Mouse (Mus musculus) small intestine, adult 2 months (tissue): ENCODE measurements at regions not wholly inside any gene's neighbourhood (a gene's known extent, or its start where the extent isn't known, plus 50 kb on each side); places are given as distances from the start of the nearest gene placed in this dataset.

ENCODE experiments used
- H3K27ac ChIP-seq: fragments of 200-500 bp; 2 replicates; pipeline ENCODE4 v1.5.1; 2012; ENCODE audit warnings: low read depth, low read length, control low read depth, inconsistent platforms; ENCODE audit not compliant: insufficient read depth
- H3K27me3 ChIP-seq: fragments of 200-500 bp; 2 replicates; pipeline ENCODE4 v1.6.1; 2012; ENCODE audit warnings: mild to moderate bottlenecking, moderate library complexity, low read length, inconsistent platforms; ENCODE audit not compliant: control insufficient read depth, insufficient read depth
- H3K36me3 ChIP-seq: fragments of 200-500 bp; 2 replicates; pipeline ENCODE4 v1.6.1; 2012; ENCODE audit warnings: mild to moderate bottlenecking, low read length, control low read depth, inconsistent platforms; ENCODE audit not compliant: control insufficient read depth, insufficient read depth
- H3K4me1 ChIP-seq: fragments of 200-500 bp; 2 replicates; pipeline ENCODE4 v1.6.1; 2012; ENCODE audit warnings: low read length, inconsistent platforms, mixed read lengths; ENCODE audit not compliant: control insufficient read depth, insufficient read depth, insufficient read length
- H3K4me3 ChIP-seq: fragments of 200-500 bp; 2 replicates; pipeline ENCODE4 v1.5.1; 2012; ENCODE audit warnings: low read depth, mild to moderate bottlenecking, control low read depth, inconsistent platforms, low read length, moderate library complexity
- CTCF ChIP-seq: fragments of 200-500 bp; IDR thresholded peaks from 2 replicates; pipeline ENCODE4 v1.5.1; 2012; ENCODE audit warnings: low read depth, mild to moderate bottlenecking, control low read depth, inconsistent platforms, low read length, moderate library complexity, mixed read lengths; ENCODE audit not compliant: insufficient replicate concordance, insufficient read length; ENCODE audit errors: extremely low read depth
- POLR2A ChIP-seq: fragments of 200-500 bp; IDR thresholded peaks from 2 replicates; pipeline ENCODE4 v1.6.1; 2012; ENCODE audit warnings: low read depth, mild to moderate bottlenecking, control low read depth, inconsistent platforms, low read length, moderate library complexity
- WGBS: fragments of 180-500 bp; shearing (Covaris S2); methylation state at CpG from one replicate; pipeline ENCODE4 v1.1.7; 2018; 5-methylcytosine and 5-hydroxymethylcytosine counted together

DNA sequence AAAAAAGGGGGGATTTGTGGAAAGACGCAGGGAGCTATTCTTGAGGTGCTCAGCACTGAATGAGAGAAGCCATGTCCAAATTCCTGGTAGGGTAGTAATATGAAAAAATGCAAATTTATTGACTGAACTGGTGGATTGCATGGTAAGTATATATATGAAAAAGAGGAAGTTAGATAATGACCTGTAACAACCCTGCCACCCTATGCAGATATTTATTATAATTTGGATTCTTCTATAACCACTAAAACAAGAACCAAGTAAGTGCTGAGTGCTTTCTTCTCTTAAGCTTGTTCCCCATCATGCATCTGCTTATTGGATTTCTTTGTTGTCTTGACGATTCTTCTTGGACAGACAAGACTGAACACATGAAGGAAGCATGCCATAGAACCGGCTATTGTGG is 86.7 kb upstream of the Arhgap21 start:
- TF ChIP-seq CTCF: no peak
- no peak for TF ChIP-seq POLR2A
- H3K4me3 ChIP-seq: no peak overlapping the region
- 87% methylated on average over 3 of the region's 3 CpGs for WGBS

GRCm38 (mm10) chr2:21054325-21055082 is 85.8 kb upstream of the Arhgap21 start:
- Histone ChIP-seq H3K4me3 (no peak overlapping the region), H3K27ac (no peak overlapping the region), H3K36me3 (no peaks in the 10 kb centered on the region), H3K4me1 (no peaks in the 10 kb centered on the region), H3K27me3 (no peaks in the 10 kb centered on the region)
- WGBS: 49% methylated on average over 6 of the region's 6 CpGs
- TF ChIP-seq POLR2A: no peak

More for the DNA sequence above, 86.7 kb upstream of the Arhgap21 start:
- Histone ChIP-seq H3K4me1 (no peaks in the 10 kb centered on the region), H3K27me3 (no peaks in the 10 kb centered on the region), H3K27ac (no peak overlapping the region), H3K36me3 (no peaks in the 10 kb centered on the region)

GRCm38 (mm10) chr2:21053596-21053995 is 84.9 kb upstream of the Arhgap21 start:
- WGBS: 73% methylated on average over 5 of the region's 5 CpGs
- no peak overlapping the region for H3K4me3 ChIP-seq

DNA sequence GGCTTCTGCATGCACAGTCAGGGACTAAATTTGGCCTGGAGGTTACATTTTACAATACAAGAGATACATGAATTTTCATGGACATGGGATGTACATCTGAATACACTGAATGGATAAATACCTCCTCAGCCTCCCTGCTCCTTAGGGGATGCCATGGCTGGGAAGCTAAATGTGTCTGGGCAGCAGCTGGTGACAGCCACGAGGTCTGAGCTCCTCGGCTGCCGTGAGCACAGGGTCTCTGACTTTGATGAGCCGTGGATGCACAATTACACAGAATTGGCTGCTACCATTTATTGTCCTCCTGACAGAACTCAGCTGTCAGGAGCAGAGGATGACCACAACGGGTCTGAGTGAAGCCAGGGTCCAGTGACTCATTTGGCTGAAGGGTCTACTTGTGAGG is 80.3 kb upstream of the Arhgap21 start:
- H3K4me1 ChIP-seq: no peaks in the 10 kb centered on the region
- H3K27ac ChIP-seq: no peak overlapping the region
- no peak overlapping the region for H3K4me3 ChIP-seq
- TF ChIP-seq POLR2A (no peak), CTCF (no peak)
- WGBS: 78% methylated on average over 5 of the region's 5 CpGs
- no peaks in the 10 kb centered on the region for H3K36me3 ChIP-seq
- H3K27me3 ChIP-seq: no peaks in the 10 kb centered on the region

More at GRCm38 (mm10) chr2:21053596-21053995, 84.9 kb upstream of the Arhgap21 start:
- Histone ChIP-seq H3K27me3 (no peaks in the 10 kb centered on the region), H3K27ac (no peak overlapping the region), H3K4me1 (no peaks in the 10 kb centered on the region), H3K36me3 (no peaks in the 10 kb centered on the region)
- TF ChIP-seq CTCF (no peak), POLR2A (no peak)

GRCm38 (mm10) chr2:21048226-21048625 is 79.5 kb upstream of the Arhgap21 start:
- Histone ChIP-seq H3K27ac (no peak overlapping the region), H3K4me3 (no peak overlapping the region), H3K27me3 (no peaks in the 10 kb centered on the region), H3K36me3 (no peaks in the 10 kb centered on the region), H3K4me1 (no peaks in the 10 kb centered on the region)
- no peak for TF ChIP-seq POLR2A
- no peak for TF ChIP-seq CTCF
- WGBS: 85% methylated on average over 6 of the region's 6 CpGs

- no peaks in the 10 kb centered on the region for H3K4me1 ChIP-seq
These were observed 77.9 kb upstream of the Arhgap21 start for GRCm38 (mm10) chr2:21046503-21047116.

DNA sequence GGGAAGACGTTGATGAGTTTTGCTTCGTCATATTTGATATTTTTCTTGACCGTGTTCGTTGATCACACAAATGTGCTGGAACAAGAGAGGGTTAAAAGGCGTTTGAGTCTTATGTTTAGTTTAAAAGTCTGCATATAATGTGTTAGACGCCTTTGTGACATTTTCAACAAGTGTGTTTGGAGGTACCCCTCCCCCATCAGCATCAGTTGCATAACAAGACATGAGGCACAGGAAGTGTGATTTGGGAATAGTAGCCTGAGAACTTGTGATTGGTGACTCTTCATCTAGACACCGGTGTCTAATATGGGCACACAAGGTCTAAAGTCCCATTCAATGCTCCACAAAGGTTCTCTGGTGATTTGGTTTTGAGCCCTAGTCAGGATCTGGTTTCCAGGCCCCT is 76.1 kb upstream of the Arhgap21 start:
- Histone ChIP-seq H3K27me3 (no peaks in the 10 kb centered on the region), H3K27ac (no peak overlapping the region), H3K36me3 (no peaks in the 10 kb centered on the region), H3K4me3 (no peak overlapping the region), H3K4me1 (no peaks in the 10 kb centered on the region)
- WGBS: 88% methylated on average over 7 of the region's 7 CpGs
- TF ChIP-seq POLR2A (no peak), CTCF (no peak)

More at GRCm38 (mm10) chr2:21046503-21047116, 77.9 kb upstream of the Arhgap21 start:
- Histone ChIP-seq H3K36me3 (no peaks in the 10 kb centered on the region), H3K4me3 (no peak overlapping the region), H3K27me3 (no peaks in the 10 kb centered on the region), H3K27ac (no peak overlapping the region)
- 64% methylated on average over 9 of the region's 9 CpGs for WGBS
- no peak for TF ChIP-seq POLR2A
- TF ChIP-seq CTCF: no peak
